Mouse (Mus musculus) left cerebral cortex, adult 2 months (tissue): ENCODE measurements around the gene C130073F10Rik. TPM values are rescaled to one million over a fixed set of nuclear protein-coding genes. Genes with fewer than 3 reads are reported as not detected.
"Not testable (repeated sequence)": the region's sequence is repeated elsewhere in the genome, so short reads cannot be mapped to it uniquely, and the experiment has no call there.

Experiments used
- DNase-seq, 2 experiments: peaks; one replicate each; pipeline ENCODE4 v3.0.0; 2021 to 2022; ENCODE audit warnings: low spot score in 2 of 2, mixed read lengths in 1 of 2; ENCODE audit errors: extremely low spot score in 1 of 2
- H3K27ac ChIP-seq: fragments of 200-600 bp; 2 replicates; pipeline ENCODE4 v1.8.1; 2022
- H3K4me3 ChIP-seq: fragments of 200-600 bp; 2 replicates; pipeline ENCODE4 v1.8.1; 2022
- CTCF ChIP-seq: fragments of 200-600 bp; IDR thresholded peaks from 2 replicates; pipeline ENCODE4 v1.8.1; 2022; ENCODE audit warnings: antibody characterized with exemption, mild to moderate bottlenecking, moderate library complexity
- intact Hi-C: fragments of 180-260 bp; cut with DNase I; formaldehyde crosslinking; loops from one replicate; pipeline ENCODE4 v1.15.1; 2025
- long read RNA-seq, 2 experiments: library from polyadenylated mRNA; stranded (forward); transcript quantifications; one replicate each; pipeline ENCODE4 v2.0.0; 2021; ENCODE audit warnings: borderline mapping rate in 2 of 2
- total RNA-seq, 2 experiments: library from RNA; stranded (reverse); gene quantifications; 2 replicates each; pipeline ENCODE4 v1.2.3; 2021

C130073F10Rik gene
- total RNA-seq = not detected
- long read RNA-seq, experiment 1 = 0 reads
- long read RNA-seq, experiment 2 = 0 reads

DNA sequence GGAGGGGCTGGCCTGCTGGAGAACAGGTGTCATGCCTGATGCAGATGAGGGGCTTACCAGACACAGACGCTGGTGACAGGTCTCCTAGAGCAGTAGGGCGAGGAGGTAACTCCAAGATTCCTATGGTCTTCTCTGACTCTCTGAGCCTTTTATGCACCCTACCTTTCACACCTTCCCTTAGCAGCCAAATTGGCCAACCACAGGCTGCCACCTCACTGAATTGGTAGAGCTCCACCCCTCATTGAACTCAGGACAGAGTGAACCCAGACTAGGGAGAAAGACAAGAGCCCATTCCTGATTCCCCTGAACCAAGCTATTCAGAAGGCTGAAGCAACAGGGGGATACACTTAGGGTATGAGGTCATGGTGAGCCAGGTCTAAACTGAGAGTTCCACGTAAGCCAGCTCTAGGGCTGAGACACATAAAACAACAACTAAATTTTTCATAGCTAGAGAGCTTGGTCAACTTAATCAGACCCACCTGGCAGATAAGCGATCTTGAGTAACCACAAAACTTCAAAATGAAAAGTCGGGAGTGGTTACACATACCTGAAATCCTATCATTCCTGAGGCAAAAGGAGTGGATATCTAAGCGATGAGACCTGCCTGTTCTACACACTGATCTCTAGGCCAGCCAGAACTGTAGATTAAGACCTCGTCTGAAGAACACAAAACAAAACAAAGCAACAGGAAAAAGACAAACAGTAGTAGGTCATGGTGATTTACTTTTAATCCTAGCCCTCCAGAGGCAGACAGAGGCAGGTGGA lies at the start of gene C130073F10Rik:
C130073F10Rik (minus strand) TSS at position 134 of the 765 bp plus-strand sequence.
- no peak within 1 kb of the TSS for H3K27ac ChIP-seq
- TF ChIP-seq CTCF = no peak
- intact Hi-C loops = no loop called here
- no peak within 1 kb of the TSS for H3K4me3 ChIP-seq
- no peak for DNase-seq

- H3K27ac ChIP-seq, H3K4me3 ChIP-seq, DNase-seq, intact Hi-C loops: not testable (repeated sequence)
These were observed 46.5 kb upstream of the C130073F10Rik start, which contains the start of gene Gm12794 for GRCm38 (mm10) chr4:101940107-101940506. Gene Gm12794 (plus strand): TSS chr4:101940407.

DNA sequence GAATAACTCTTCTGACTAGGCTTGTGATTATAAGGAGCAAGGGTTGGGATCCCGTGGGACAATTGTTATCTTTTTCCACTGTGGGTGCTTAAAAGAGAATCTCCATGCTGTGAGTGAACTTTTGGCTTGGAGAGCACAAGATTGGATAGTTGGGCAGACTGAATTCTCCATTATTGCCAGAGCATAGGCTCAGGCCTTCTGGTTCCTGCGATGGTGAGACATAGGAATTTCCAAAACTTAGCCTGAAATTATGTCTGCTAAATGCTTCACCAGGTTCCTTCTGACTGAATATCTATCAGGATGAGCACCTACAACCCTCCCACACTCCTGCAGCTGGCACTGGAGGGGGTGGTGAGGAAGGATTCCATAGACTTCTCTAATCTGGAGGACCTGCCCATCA lies 15.2 kb upstream of the C130073F10Rik start, which contains the start of gene Gm12800:
Gm12800 (plus strand) TSS at position 301 of the 400 bp plus-strand sequence.
- H3K4me3 ChIP-seq, intact Hi-C loops, H3K27ac ChIP-seq, DNase-seq: not testable (repeated sequence)

DNA sequence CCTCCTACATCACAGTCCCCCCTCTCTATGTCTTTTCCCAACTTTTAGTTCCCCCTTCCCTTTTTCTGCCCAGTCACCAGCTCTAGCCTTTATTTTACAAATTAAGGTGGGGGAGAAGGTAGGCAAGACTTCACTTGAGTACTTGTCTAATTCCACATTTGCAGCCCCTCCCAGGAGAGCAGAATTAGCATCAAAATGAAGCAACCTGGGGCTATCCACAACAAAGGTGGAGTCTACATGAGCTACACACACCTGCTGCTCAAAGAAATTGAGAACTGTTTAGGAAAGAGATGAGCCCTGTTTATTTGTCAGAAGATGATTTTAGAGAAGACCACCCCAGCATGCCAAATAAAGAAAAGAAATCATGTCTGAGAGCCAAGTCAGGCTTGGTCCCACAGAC lies 4.2 kb downstream of the C130073F10Rik start:
- no peak overlapping the region for H3K27ac ChIP-seq
- intact Hi-C loops = no loop called here
- no peak for DNase-seq
- no peak for TF ChIP-seq CTCF
- no peak overlapping the region for H3K4me3 ChIP-seq

DNA sequence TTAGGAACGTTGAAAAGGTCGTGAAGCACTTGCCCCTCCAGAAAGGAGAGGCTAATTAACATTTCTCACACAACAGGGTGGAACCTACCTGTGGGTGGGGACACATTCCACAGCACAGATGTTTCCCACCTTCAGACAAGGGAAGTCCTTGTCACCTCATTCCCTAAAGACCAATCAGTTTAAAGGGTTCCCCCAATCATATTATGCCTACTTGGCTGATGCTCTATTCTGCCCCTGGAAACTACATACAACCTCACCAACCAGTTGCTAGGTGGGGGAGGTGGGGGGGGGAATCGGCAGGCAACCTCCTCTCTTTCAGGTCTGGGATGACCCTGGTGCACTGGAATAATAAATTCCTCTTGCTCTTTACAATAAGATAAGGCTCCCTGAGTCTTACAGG lies 9.9 kb downstream of the C130073F10Rik start:
- TF ChIP-seq CTCF = no peak
- Histone ChIP-seq H3K27ac (no peak overlapping the region), H3K4me3 (no peak overlapping the region)
- intact Hi-C loops = no loop called here
- no peak for DNase-seq

GRCm38 (mm10) chr4:101875687-101876086 lies 17.9 kb downstream of the C130073F10Rik start:
- H3K4me3 ChIP-seq, intact Hi-C loops, DNase-seq, H3K27ac ChIP-seq: not testable (repeated sequence)

DNA sequence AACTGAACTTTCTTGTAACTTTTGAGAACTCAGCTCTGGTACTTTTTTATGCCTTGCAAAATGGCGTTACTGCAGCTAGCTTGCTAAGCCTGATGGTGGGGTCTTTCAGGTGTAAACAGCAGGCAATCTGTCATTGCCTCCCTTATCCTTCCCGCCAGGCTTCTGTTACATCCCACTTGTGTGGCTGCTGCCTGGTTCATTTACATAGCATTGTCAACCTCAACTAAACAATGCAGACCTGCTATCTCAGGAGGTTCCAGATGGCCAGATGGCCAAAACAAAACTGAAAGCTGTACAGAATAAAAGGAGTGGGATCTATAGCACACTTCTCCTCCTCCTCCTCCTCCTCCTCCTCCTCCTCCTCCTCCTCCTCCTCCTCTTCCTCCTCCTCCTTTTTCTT lies 21.6 kb downstream of the C130073F10Rik start:
- H3K27ac ChIP-seq, H3K4me3 ChIP-seq, intact Hi-C loops, DNase-seq: not testable (repeated sequence)

DNA sequence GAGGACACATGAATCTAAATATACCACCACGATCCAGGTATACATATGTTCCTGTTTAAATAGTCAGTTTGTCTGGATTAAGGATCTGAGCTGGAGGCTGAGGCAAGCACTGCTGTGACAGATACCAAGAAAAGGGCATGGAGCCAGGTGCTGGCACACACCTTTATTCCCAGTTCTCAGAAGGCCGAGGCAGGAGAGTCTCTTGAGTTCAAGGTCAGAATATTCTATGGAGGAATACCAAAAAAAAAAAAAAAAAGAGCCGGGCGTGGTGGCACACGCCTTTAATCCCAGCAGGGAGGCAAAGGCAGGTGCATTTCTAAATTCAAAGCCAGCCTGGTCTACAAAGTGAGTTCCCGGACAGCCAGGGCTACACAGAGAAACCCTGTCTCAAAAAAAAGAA lies 31.3 kb downstream of the C130073F10Rik start:
- TF ChIP-seq CTCF = no peak
- Histone ChIP-seq H3K4me3 (no peak overlapping the region), H3K27ac (no peak overlapping the region)
- DNase-seq = no peak
- intact Hi-C loops = loop anchor here (5.0 kb wide), 1 partner anchor 135 kb away; no protein-coding TSS in a partner anchor

GRCm38 (mm10) chr4:101860873-101861272 lies 32.7 kb downstream of the C130073F10Rik start:
- no peak overlapping the region for H3K27ac ChIP-seq
- peak; percentile 68 for TF ChIP-seq CTCF
- peak; percentile 12 to 39 for DNase-seq
- intact Hi-C loops = loop anchor here (5.0 kb wide), 1 partner anchor 136 kb away; no protein-coding TSS in a partner anchor
- H3K4me3 ChIP-seq = no peak overlapping the region

DNA sequence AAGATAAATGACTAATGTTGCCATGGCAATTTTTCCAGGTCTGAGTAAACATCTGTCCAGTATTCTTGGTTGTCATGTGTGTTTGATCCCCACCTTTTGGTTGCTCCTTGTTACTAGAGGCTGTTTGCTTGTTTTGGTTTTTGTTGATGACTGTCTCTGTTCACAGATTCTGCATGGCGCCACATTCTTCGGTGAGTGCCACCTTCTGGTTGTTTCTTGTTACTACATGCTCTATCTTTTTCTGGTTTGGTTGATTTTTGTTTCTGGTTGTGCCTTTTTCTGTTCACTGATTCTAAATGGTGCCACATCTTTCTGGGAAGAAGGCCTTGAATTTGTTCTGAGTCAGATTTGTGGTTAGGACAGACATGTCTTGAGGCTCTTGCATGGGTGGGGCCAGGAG lies 42.7 kb downstream of the C130073F10Rik start:
- H3K27ac ChIP-seq = no peak overlapping the region
- intact Hi-C loops = no loop called here
- no peak for TF ChIP-seq CTCF
- DNase-seq = no peak
- H3K4me3 ChIP-seq = no peak overlapping the region

DNA sequence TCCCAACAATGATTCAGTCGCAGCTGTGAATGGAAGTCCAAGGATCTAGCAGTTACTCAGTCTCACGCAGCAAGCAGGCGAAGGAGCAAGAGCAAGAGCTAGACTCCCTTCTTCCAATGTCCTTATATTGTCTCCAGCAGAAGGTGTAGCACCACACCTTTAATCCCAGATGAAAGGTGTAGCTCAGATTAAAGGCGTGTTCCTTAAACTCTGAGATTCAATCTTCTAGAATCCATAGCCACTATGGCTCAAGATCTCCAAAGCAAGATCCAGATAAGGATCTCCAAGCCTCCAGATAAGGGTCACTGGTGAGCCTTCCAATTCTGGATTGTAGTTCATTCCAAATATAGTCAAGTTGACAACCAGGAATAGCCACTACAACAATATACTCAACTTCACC lies 49.7 kb downstream of the C130073F10Rik start, which contains the start of gene B020004J07Rik:
B020004J07Rik (minus strand) TSS at position 101 of the 400 bp plus-strand sequence.
- H3K27ac ChIP-seq, intact Hi-C loops, DNase-seq, H3K4me3 ChIP-seq: not testable (repeated sequence)

Other genes starting within 250 kb of the C130073F10Rik start
- 10 to 100 TPM; 23.5 to 26.4 TPM for gene Leprot, start 246.1 kb downstream of the C130073F10Rik start, total RNA-seq
- 1 to 10 TPM; 3.8 to 4.8 TPM for gene Lepr, start 176.4 kb downstream of the C130073F10Rik start, total RNA-seq
- not detected for gene B020004J07Rik, start 49.8 kb downstream of the C130073F10Rik start, total RNA-seq
- not detected for gene Gm12800, start 15.3 kb upstream of the C130073F10Rik start, total RNA-seq
- not detected for gene Gm12794, start 46.6 kb upstream of the C130073F10Rik start, total RNA-seq
- gene Gm12790, start 87.3 kb upstream of the C130073F10Rik start, total RNA-seq = not detected
- not detected for gene Gm12789, start 92.8 kb upstream of the C130073F10Rik start, total RNA-seq
- gene Pde4b, start 193.8 kb upstream of the C130073F10Rik start, total RNA-seq = 100 to 1,000 TPM; 123 to 127 TPM